Mouse (Mus musculus) hindbrain, postnatal 0 days (tissue): ENCODE results near the gene Mea1. TPM values are rescaled to one million over a fixed set of nuclear protein-coding genes. Genes with fewer than 3 reads are reported as not detected.

Experiments
- ATAC-seq: fragments of 200-750 bp; cut with Nextera tagmentation; 2 replicates; pipeline ENCODE4 v1.8.0; 2017; ENCODE audit warnings: mild to moderate bottlenecking, moderate TSS enrichment, moderate library complexity
- DNase-seq: peaks from one replicate; pipeline ENCODE4 v3.0.0-alpha.2; 2015; ENCODE audit warnings: low spot score
- H3K27ac ChIP-seq: fragments of 300-500 bp; sonication (generic); 2 replicates; pipeline ENCODE4 v1.5.1; 2014; ENCODE audit warnings: mild to moderate bottlenecking
- H3K27me3 ChIP-seq: fragments of 300-500 bp; sonication (generic); 2 replicates; pipeline ENCODE4 v1.6.1; 2014; ENCODE audit warnings: low read length, mixed read lengths; ENCODE audit not compliant: insufficient read depth
- H3K36me3 ChIP-seq: fragments of 300-500 bp; sonication (generic); 2 replicates; pipeline ENCODE4 v1.6.1; 2014; ENCODE audit warnings: low read length, mixed read lengths; ENCODE audit not compliant: insufficient read depth
- H3K4me1 ChIP-seq: fragments of 300-500 bp; sonication (generic); 2 replicates; pipeline ENCODE4 v1.6.1; 2014; ENCODE audit warnings: antibody characterized with exemption, low read length, mixed read lengths; ENCODE audit not compliant: insufficient read depth
- H3K4me2 ChIP-seq: fragments of 300-500 bp; sonication (generic); 2 replicates; pipeline ENCODE4 v1.6.1; 2014; ENCODE audit warnings: low read depth, mild to moderate bottlenecking, low read length, moderate library complexity, mixed read lengths
- H3K4me3 ChIP-seq: fragments of 300-500 bp; sonication (generic); 2 replicates; pipeline ENCODE4 v1.5.1; 2014; ENCODE audit warnings: low read length
- H3K9ac ChIP-seq: fragments of 300-500 bp; sonication (generic); replicated peaks from 2 replicates; pipeline ENCODE4 v1.6.1; 2014; ENCODE audit warnings: mild to moderate bottlenecking, low read length, moderate library complexity, mixed read lengths
- H3K9me3 ChIP-seq: fragments of 300-500 bp; sonication (generic); 2 replicates; pipeline ENCODE4 v1.6.1; 2016; ENCODE audit warnings: low read length, mixed read lengths
- CTCF ChIP-seq: IDR thresholded peaks from 2 replicates; pipeline ENCODE4 v1.5.1; 2016; ENCODE audit warnings: antibody characterized with exemption, control low read depth, low read depth
- WGBS: fragments of 180-500 bp; shearing (Covaris S2); extraction: QIAGEN DNeasy Blood & Tissue Kit; methylation state at CpG from one replicate; pipeline ENCODE4 v1.1.7; 2014; 5-methylcytosine and 5-hydroxymethylcytosine counted together
- polyA plus RNA-seq: library from polyadenylated mRNA; unstranded; fragments of >200 nt; fragmentation: Nextera tagmentation; extraction: Ambion mirVana; gene quantifications from 2 replicates; pipeline ENCODE4 v1.2.1, GENCODE M21; 2015
- total RNA-seq: library from RNA; depleted of rRNA; stranded (reverse); fragments of >200 nt; gene quantifications from 2 replicates; pipeline ENCODE4 v1.2.3, GENCODE M21; 2014

The Mea1 gene
- total and polyA plus RNA-seq, 2 experiments from 2014 or later, result 135 to 325 TPM

- H3K4me1 ChIP-seq, result no peaks in the 10 kb centered on the region
- H3K9ac ChIP-seq, result no peak overlapping the region
- H3K27me3 ChIP-seq, result no peaks in the 10 kb centered on the region
- H3K27ac ChIP-seq, result no peak overlapping the region
- DNase-seq, result no peak
- no peak for ATAC-seq
- H3K36me3 ChIP-seq, result peaks cover 54% of the 10 kb centered on the region
- no peak for TF ChIP-seq CTCF
- no peak overlapping the region for H3K4me2 ChIP-seq
- WGBS, result 58% methylated on average over 5 of the region's 5 CpGs
- no peaks in the 10 kb centered on the region for H3K9me3 ChIP-seq
- H3K4me3 ChIP-seq, result no peak overlapping the region
These were observed 15.9 kb upstream of the Mea1 start for GRCm38 (mm10) chr17:46662730-46663129.

- Histone ChIP-seq H3K36me3 (peaks cover 29% of the 10 kb centered on the region), H3K27ac (no peak overlapping the region), H3K9ac (no peak overlapping the region), H3K27me3 (no peaks in the 10 kb centered on the region), H3K4me1 (no peaks in the 10 kb centered on the region), H3K4me3 (no peak overlapping the region), H3K4me2 (no peak overlapping the region), H3K9me3 (no peaks in the 10 kb centered on the region)
- DNase-seq (no peak), ATAC-seq (no peak)
- TF ChIP-seq CTCF, result no peak
- WGBS, result 90% methylated on average over 16 of the region's 16 CpGs
These were observed 10.9 kb upstream of the Mea1 start for GRCm38 (mm10) chr17:46667712-46668111.

DNA sequence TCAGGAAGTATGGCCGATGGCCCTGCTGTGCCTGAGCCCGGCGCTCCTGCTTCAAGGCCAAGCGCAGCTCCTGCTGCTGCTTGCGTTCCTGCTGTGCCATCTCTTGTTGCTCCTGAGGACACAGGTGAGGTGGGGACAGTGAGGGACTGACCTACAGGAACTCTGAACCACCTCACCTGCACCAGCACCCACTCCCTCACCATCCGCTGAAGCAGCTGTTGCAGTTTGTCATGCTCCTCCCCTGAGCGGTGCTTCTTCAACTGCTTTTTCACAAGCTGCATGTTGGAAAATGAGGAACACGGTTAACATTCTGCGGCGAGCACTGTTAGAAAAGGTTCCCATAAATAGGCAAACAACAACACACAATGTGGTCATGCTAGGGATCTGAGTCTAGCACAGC lies 8.7 kb upstream of the Mea1 start:
- H3K4me1 ChIP-seq, result 0 out of 2 replicates have a peak, but pooled peaks cover 5% of the 10 kb centered on the region
- no peak overlapping the region for H3K9ac ChIP-seq
- no peak for TF ChIP-seq CTCF
- peaks cover 21% of the 10 kb centered on the region for H3K36me3 ChIP-seq
- H3K27ac ChIP-seq, result no peak overlapping the region
- no peak overlapping the region for H3K4me3 ChIP-seq
- ATAC-seq (no peak), DNase-seq (no peak)
- H3K9me3 ChIP-seq, result no peaks in the 10 kb centered on the region
- WGBS, result 95% methylated on average over 10 of the region's 10 CpGs
- H3K27me3 ChIP-seq, result no peaks in the 10 kb centered on the region
- no peak overlapping the region for H3K4me2 ChIP-seq

DNA sequence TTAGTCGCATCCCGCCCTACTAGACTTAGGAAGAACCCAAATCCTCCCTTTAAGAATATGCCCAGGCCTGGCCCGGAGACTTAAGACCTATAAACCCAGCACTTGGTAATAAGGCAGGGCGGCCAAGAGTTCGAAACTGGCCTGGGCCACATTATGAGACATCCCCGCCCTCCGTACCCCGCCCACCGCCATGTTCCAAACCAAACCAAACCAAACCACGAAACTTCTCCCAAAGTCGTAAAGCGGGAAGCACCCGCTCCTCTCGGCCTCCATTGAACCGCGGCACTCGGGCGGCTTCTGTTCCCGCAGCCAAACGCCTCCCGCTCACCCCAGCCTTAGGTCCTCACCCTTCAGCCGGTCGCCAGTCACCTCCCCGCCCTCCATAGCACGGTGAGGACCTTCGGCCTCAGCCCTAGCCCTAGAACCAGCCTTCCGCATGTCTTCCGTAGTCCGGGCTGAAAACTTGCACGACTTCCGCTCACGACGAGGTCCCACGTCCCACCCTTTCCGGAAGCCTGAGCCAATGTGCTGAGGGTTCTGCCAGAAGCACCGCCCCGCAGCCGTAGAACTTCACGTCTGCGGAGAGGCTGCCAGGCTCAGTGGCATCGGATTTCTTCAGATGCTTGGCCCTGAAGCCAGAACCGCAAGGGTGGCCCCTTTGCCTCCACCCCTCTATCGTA lies 4.6 kb upstream of the Mea1 start, which contains the start of gene Rrp36:
Gene Rrp36, minus strand, starts transcription at position 503 of the 680 bp plus-strand sequence.
- Histone ChIP-seq H3K4me3 (peak within 1 kb of the TSS; percentile 66), H3K4me1 (peaks cover 8% of the 10 kb centered on the region; the same call in 1 of the 2 replicates), H3K4me2 (peak within 1 kb of the TSS; percentile 83), H3K36me3 (peaks cover 36% of the 10 kb centered on the region), H3K9ac (peak within 1 kb of the TSS; percentile 64), H3K27me3 (no peaks in the 10 kb centered on the region), H3K27ac (peak within 1 kb of the TSS; percentile 67), H3K9me3 (no peaks in the 10 kb centered on the region)
- 1% methylated on average over 42 of the region's 43 CpGs for WGBS
- DNase-seq, result peak; percentile 96
- TF ChIP-seq CTCF, result no peak
- ATAC-seq, result peak; percentile 90

- DNase-seq, result no peak
- peak overlapping the region; percentile 83 for H3K4me2 ChIP-seq
- peak overlapping the region; percentile 59 for H3K27ac ChIP-seq
- peak overlapping the region; percentile 64; the same call in 1 of the 2 replicates for H3K9ac ChIP-seq
- no peak for TF ChIP-seq CTCF
- H3K27me3 ChIP-seq, result no peaks in the 10 kb centered on the region
- WGBS, result 16% methylated on average over 15 of the region's 15 CpGs
- peaks cover 13% of the 10 kb centered on the region; the same call in 1 of the 2 replicates for H3K4me1 ChIP-seq
- H3K4me3 ChIP-seq, result peak overlapping the region; percentile 66
- peak; percentile 13 for ATAC-seq
- H3K36me3 ChIP-seq, result peaks cover 31% of the 10 kb centered on the region
- no peaks in the 10 kb centered on the region for H3K9me3 ChIP-seq
These were observed 3.9 kb upstream of the Mea1 start for GRCm38 (mm10) chr17:46674530-46675283.

DNA sequence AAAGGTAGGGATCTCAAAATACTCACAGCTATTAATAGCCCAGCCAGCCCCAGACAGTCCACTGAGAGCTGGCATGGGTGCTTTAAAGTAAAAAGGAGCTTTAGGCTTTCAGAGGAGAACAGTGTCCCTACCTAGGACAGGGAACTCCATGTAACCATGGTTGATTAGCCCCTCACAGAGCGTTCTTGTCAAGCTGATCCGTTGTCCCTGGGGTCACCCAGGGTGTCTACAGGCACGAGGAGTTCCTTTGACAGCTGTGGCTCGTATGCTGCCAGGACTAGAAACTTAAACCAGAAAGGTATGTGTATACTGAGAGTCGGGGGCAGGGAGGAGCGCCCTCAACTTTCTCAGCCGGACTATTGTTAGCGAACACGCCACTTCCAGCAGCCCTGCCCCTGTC lies 318 bp downstream of the Mea1 start:
- H3K27me3 ChIP-seq, result no peaks in the 10 kb centered on the region
- DNase-seq (no peak), ATAC-seq (no peak)
- TF ChIP-seq CTCF, result no peak
- H3K27ac ChIP-seq, result no peak overlapping the region
- no peaks in the 10 kb centered on the region for H3K9me3 ChIP-seq
- WGBS, result 64% methylated on average over 9 of the region's 9 CpGs
- H3K4me1 ChIP-seq, result peaks cover 9% of the 10 kb centered on the region; the same call in 1 of the 2 replicates
- H3K4me2 ChIP-seq, result peak overlapping the region; percentile 66
- peak overlapping the region; percentile 75; the same call in 1 of the 2 replicates for H3K9ac ChIP-seq
- 0 out of 2 replicates have a peak overlapping the region, but pooled peaks have one; percentile 82 for H3K4me3 ChIP-seq
- peaks cover 37% of the 10 kb centered on the region for H3K36me3 ChIP-seq
